In genomic region chr13:28717404-28717803, GRCm38 (mm10) we compare ENCODE assay signal across 11 mouse cellular contexts.
A peak's percentile ranks its signal among the peaks of the same experiment; 100 is the strongest.
DNase-seq lines count a peak whose midpoint lies in the region; ATAC-seq and TF ChIP-seq lines count a peak whose summit lies in the region.
"Had no signal": no experiment of that assay in that cellular context is flagged by ENCODE, and none has a peak within 500 bp of the region (broad histone marks: within the 10 kb centered on the region; RNA-seq: fewer than 3 reads in every experiment).

No protein-coding gene starts in this region.

- H3K27ac ChIP-seq in kidney, embryonic 14.5 days (ENCODE audit: low read depth, low read length) = peak overlapping the region; percentile 78; the same call in 1 of the 2 replicates
- 0 out of 2 replicates have a peak overlapping the region, but pooled peaks have one; percentile 62 for H3K27ac ChIP-seq in embryonic facial prominence, embryonic 13.5 days
- H3K27ac ChIP-seq in forebrain, embryonic 13.5 days = peak overlapping the region; percentile 95
- peak overlapping the region; percentile 85; the same call in 1 of the 2 replicates for H3K27ac ChIP-seq in midbrain, embryonic 14.5 days (replicated peaks; ENCODE audit: low read depth, low read length)
- H3K27ac ChIP-seq in layer of hippocampus, adult 2 months = no peak overlapping the region

- no peak for ATAC-seq in kidney, embryonic 14.5 days (ENCODE audit: low FRiP score, low TSS enrichment)
- no peak for ATAC-seq in embryonic facial prominence, embryonic 13.5 days (ENCODE audit: insufficient number of reproducible peaks, insufficient read depth, low FRiP score, low TSS enrichment, low read depth)
- ATAC-seq in forebrain, embryonic 13.5 days = no peak
- no peak for ATAC-seq in midbrain, embryonic 14.5 days (ENCODE audit: low FRiP score, low TSS enrichment)

- H3K4me1 ChIP-seq in kidney, embryonic 14.5 days (ENCODE audit: control insufficient read depth, insufficient read depth, low read length) = peaks cover 29% of the 10 kb centered on the region; the same call in 1 of the 2 replicates
- peaks cover 48% of the 10 kb centered on the region for H3K4me1 ChIP-seq in embryonic facial prominence, embryonic 13.5 days
- H3K4me1 ChIP-seq in forebrain, embryonic 13.5 days = peaks cover 65% of the 10 kb centered on the region
- H3K4me1 ChIP-seq in midbrain, embryonic 14.5 days (ENCODE audit: control insufficient read depth, insufficient read depth, low read length) = peaks cover 48% of the 10 kb centered on the region

- H3K9ac ChIP-seq in kidney, embryonic 14.5 days (ENCODE audit: low read depth, low read length) = no peak overlapping the region
- no peak overlapping the region for H3K9ac ChIP-seq in embryonic facial prominence, embryonic 13.5 days
- no peak overlapping the region for H3K9ac ChIP-seq in forebrain, embryonic 13.5 days
- H3K9ac ChIP-seq in midbrain, embryonic 14.5 days (replicated peaks; ENCODE audit: low read length) = no peak overlapping the region
- H3K9ac ChIP-seq: limb, embryonic 12.5 days; liver, postnatal 0 days had no signal

- DNase-seq in kidney, adult 9 months = no peak
- no peak for DNase-seq in midbrain, embryonic 14.5 days
- no peak for DNase-seq in layer of hippocampus, adult 2 months (ENCODE audit: low spot score in 2 of 2)
- no peak for DNase-seq in thymus, postnatal 25 days
- DNase-seq: adrenal gland, adult 8-10 months; layer of hippocampus, postnatal 36 days; liver, postnatal 0 days had no signal

- no peaks in the 10 kb centered on the region for H3K36me3 ChIP-seq in kidney, embryonic 14.5 days (ENCODE audit: control insufficient read depth, insufficient read depth, low read length)
- no peaks in the 10 kb centered on the region for H3K36me3 ChIP-seq in embryonic facial prominence, embryonic 13.5 days
- H3K36me3 ChIP-seq in forebrain, embryonic 13.5 days (ENCODE audit: poor library complexity, severe bottlenecking) = no peaks in the 10 kb centered on the region
- no peaks in the 10 kb centered on the region for H3K36me3 ChIP-seq in midbrain, embryonic 14.5 days (ENCODE audit: control insufficient read depth, insufficient read depth, low read length)
- H3K36me3 ChIP-seq: limb, embryonic 12.5 days had no signal

- TF ChIP-seq CTCF in layer of hippocampus, adult 2 months (conservative IDR thresholded peaks at IDR 0.05) = no peak

- no peaks in the 10 kb centered on the region for H3K9me3 ChIP-seq in kidney, embryonic 14.5 days (ENCODE audit: control insufficient read depth, low read length)
- no peaks in the 10 kb centered on the region for H3K9me3 ChIP-seq in embryonic facial prominence, embryonic 13.5 days
- H3K9me3 ChIP-seq in forebrain, embryonic 13.5 days (replicated peaks) = no peaks in the 10 kb centered on the region
- H3K9me3 ChIP-seq in midbrain, embryonic 14.5 days (ENCODE audit: control insufficient read depth, low read length) = no peaks in the 10 kb centered on the region
- H3K9me3 ChIP-seq: limb, embryonic 12.5 days had no signal

- WGBS in kidney, embryonic 14.5 days = 94% methylated on average over 4 of the region's 4 CpGs
- WGBS in embryonic facial prominence, embryonic 13.5 days = 88% methylated on average over 4 of the region's 4 CpGs
- 93% methylated on average over 4 of the region's 4 CpGs for WGBS in forebrain, embryonic 13.5 days
- WGBS in midbrain, embryonic 14.5 days = 79% methylated on average over 4 of the region's 4 CpGs

- no peak overlapping the region for H3K4me2 ChIP-seq in kidney, embryonic 14.5 days (replicated peaks; ENCODE audit: low read depth, low read length)
- no peak overlapping the region for H3K4me2 ChIP-seq in embryonic facial prominence, embryonic 13.5 days
- peak overlapping the region; percentile 37; the same call in 1 of the 2 replicates for H3K4me2 ChIP-seq in forebrain, embryonic 13.5 days
- H3K4me2 ChIP-seq in midbrain, embryonic 14.5 days (ENCODE audit: low read length) = no peak overlapping the region

- no peaks in the 10 kb centered on the region for H3K27me3 ChIP-seq in kidney, embryonic 14.5 days (ENCODE audit: control insufficient read depth, insufficient read depth, low read length)
- no peaks in the 10 kb centered on the region for H3K27me3 ChIP-seq in embryonic facial prominence, embryonic 13.5 days
- H3K27me3 ChIP-seq in forebrain, embryonic 13.5 days = no peaks in the 10 kb centered on the region
- no peaks in the 10 kb centered on the region for H3K27me3 ChIP-seq in midbrain, embryonic 14.5 days (ENCODE audit: control insufficient read depth, insufficient read depth, low read length)
- H3K27me3 ChIP-seq: limb, embryonic 12.5 days had no signal

- no peak overlapping the region for H3K4me3 ChIP-seq in kidney, embryonic 14.5 days (ENCODE audit: low read length)
- no peak overlapping the region for H3K4me3 ChIP-seq in embryonic facial prominence, embryonic 13.5 days
- H3K4me3 ChIP-seq in forebrain, embryonic 13.5 days = no peak overlapping the region
- no peak overlapping the region for H3K4me3 ChIP-seq in midbrain, embryonic 14.5 days (replicated peaks; ENCODE audit: low read depth, low read length)
- no peak overlapping the region for H3K4me3 ChIP-seq in layer of hippocampus, adult 2 months
- H3K4me3 ChIP-seq: limb, embryonic 12.5 days had no signal
